Mouse (Mus musculus) 416B (cell line): Measurements from ENCODE around the gene Nrf1.

Experiments used
- DNase-seq: peaks from one replicate; pipeline ENCODE4 v3.0.0; 2011; ENCODE audit warnings: low read depth

The Nrf1 gene

DNA sequence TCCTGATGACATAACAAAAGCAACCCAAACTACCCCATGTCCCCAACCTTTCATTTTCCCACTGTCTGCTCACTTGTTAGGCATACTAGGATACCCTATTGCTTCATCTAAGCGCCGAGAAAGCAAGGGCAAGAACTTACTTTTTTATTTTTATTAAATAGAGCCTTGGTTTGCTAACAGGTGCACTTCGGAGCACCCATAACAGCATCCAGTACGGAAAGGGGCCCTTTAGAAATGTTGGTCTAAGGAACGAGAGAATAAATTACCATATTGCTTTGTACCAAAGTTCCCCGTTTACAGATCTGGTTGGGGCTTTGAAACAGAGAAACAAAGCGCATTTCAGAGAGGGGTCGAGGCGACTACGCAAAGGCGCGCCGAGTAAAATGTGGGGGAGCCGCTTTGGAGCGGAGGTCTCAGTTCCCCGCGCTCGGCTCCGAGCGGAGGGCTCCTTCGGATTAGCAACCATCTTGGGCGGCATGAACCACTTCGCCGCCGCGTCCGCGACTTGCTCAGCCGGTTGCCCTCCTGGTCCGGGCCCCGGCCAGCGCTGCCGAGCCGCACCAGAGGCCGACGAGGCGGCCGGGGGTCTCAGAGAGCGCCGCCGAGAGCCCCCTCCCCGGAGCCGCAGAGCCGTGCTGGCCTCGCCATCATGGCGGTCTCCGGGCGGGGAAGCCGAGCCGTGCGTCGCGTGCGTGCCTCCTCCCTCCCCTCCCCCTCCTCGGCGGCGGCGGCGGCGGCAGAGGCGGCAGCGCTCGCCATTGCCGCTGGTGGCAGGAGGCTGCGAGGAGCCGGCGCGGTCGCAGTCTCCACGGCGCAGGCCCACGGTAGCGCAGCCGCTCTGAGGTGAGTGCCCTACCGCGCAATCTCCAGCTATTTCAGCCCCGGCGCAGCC lies at the start of gene Nrf1:
TSS of gene Nrf1 (plus strand) at position 718 of the 892 bp plus-strand sequence.
- DNase-seq: peak; percentile 84

GRCm38 (mm10) chr6:29998140-29998539 lies 49.6 kb upstream of the Nrf1 start:
- DNase-seq: no peak

GRCm38 (mm10) chr6:29998771-29999170 lies 49.0 kb upstream of the Nrf1 start:
- DNase-seq: no peak

DNA sequence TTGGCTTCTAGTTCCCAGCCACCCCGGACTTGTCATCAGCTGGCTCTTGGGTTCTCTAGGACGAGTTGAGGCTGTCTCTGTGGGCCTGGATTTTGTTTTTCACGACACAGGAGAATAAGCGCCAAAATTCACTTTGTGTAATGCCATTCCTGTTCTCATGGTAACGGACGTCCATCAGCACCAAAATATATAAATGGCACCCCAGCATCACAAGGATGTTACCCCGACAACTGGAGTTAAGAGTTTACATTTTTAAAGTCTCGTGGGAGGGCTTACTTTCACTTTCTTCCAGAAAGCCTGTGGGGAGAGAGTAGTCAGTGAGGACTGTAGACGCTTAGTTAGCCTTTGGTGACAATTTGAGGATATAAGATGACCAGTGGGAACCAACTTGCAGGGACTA lies 45.2 kb upstream of the Nrf1 start:
- DNase-seq: no peak

GRCm38 (mm10) chr6:30005851-30006250 lies 41.9 kb upstream of the Nrf1 start:
- no peak for DNase-seq

DNA sequence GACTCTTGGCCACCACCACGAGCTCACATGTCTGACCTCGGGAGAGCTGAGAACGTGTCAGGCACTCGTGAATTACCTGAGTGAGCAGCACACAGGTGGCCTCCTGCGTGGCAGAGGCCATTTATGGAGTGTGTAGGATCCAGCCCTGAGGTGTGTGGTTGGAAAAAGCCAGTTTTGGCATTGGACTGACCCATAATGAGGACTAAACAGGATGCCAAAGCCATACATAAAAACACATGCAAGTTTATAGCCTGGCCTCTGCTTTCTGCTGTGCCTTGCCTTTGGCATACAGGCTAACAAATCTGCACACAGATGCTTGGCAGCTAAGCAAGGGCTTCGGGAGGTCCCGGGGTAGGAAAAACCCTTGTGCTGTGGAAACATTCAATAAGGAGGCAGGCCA lies 38.6 kb upstream of the Nrf1 start:
- DNase-seq: no peak

- no peak for DNase-seq
Observed at GRCm38 (mm10) chr6:30013520-30013919, 34.3 kb upstream of the Nrf1 start.

- no peak for DNase-seq
Observed at GRCm38 (mm10) chr6:30014187-30014864, 33.5 kb upstream of the Nrf1 start.

DNA sequence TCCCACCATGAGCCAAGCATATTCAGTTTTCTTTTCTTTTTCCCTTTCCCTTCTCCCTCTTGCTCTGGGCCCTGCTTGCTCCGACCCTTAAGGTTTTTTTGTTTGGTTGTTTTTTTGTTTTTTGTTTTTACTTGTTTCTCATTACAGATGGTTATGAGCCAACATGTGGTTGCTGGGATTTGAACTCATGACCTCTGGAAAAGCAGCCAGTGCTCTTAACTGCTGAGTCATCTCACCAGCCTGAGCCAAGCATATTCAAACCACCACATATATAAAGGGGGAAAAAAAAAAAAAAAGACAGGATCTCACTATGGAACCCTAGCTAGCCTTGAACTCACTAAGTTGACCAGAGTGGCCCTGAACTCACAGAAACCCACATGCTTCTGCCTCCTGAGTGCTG lies 26.5 kb upstream of the Nrf1 start:
- no peak for DNase-seq

- peak; percentile 36 for DNase-seq
Observed at GRCm38 (mm10) chr6:30021656-30022055, 26.1 kb upstream of the Nrf1 start.

GRCm38 (mm10) chr6:30026799-30027198 lies 21.0 kb upstream of the Nrf1 start:
- no peak for DNase-seq

- peak; percentile 36 for DNase-seq
Observed at GRCm38 (mm10) chr6:30028358-30028757, 19.4 kb upstream of the Nrf1 start.

DNA sequence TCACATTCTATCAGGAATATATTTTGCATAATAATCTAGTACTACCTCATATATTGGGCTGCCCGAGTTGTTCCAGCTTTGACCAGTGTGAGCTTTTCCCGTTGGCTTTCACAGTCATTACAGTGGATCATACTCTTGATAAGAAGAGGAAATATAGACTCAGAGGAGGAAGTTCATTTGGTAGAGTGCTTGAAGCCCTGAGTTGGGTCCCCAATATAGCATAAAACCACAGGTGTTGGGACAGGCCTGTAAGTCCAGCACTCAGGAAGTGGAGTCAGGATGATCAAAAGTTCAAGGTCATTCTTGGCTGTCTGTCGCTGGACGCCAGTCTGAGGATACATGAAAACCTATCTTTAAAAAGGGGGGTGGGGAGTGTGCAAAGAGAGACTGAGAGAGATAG lies 12.7 kb upstream of the Nrf1 start:
- peak; percentile 94 for DNase-seq

GRCm38 (mm10) chr6:30041498-30041897 lies 6.3 kb upstream of the Nrf1 start:
- DNase-seq: peak; percentile 58

- peak; percentile 92 for DNase-seq
Observed at GRCm38 (mm10) chr6:30042483-30042882, 5.3 kb upstream of the Nrf1 start.

DNA sequence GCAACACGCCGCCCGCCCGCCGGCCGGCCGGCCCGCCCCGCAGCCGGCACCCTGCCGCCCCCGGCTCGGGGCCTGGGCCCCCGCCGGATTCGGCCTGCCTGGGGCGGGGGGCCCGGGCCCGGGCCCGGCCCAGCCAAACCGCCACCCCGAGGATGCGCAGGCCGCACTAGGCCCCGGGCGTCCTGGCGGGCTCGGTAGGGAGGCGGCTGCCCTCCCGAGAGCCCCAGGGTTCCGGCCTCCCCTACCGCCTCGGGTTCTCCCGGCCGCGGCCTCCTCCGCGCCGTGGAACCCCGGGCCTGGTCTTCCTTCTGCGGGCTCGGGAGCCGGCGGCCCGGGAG lies 344 bp downstream of the Nrf1 start:
- no peak for DNase-seq

DNA sequence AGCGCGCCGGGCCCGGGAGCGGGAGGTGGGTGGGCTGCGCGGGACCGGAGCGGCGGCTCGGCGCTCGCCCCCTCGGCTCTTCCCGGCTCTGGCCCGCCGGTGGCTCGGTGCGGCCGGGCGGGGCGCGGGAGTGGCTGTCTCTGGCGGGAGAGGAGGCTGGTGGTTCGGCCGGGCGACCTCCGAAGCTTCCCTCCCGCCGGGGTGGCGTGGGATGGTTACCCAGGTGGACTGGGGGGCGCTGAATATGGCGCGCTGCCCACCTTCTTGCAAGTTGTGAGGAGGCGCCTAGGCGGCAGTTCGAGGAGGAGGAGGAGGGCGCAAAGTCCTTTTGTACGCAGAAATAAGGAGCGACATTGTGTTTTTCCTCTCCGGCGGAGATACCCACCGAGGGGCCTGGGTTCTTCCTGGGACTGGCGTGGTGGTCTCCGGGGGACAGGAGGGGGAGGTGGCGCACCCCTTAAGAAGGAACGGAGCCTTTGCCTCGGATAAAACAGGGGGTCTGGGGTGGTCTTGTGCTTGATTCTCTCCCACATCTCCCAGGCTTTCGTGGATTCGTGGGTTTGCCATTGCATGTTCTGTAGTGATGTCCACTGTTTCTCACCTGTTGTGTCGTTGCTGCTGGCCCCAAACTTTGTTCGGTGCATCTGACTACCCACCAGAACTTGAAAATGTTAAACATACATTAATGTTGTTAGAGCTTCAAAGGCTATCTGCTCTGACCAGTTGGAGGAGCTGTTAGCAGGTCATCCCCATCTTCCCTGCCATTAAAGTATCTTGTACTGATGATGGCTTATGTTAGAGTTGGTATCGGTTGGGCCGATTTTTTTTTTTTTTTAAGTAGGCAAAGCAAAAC lies 939 bp downstream of the Nrf1 start:
- DNase-seq: peak; percentile 75

DNA sequence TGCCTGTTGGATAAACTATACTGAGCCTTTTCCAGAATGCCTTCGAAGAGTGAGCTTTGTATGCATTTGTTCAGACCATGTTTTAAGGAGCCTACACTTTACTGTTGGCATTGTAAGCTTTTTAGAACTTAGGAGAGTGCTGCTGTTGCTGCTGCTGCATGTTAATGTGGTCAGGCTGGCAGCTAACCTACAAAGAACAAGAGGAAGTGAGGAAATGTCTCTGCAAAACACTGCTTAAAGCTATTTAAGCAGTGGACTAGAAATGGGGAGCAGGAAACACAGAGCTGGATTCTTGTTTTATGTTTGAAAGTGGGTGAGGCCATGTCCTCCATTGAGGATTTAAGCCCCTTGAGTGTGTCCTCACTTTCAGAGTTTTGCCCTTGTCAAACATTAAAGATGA lies 5.3 kb downstream of the Nrf1 start:
- peak; percentile 79 for DNase-seq

GRCm38 (mm10) chr6:30062544-30062943 lies 14.8 kb downstream of the Nrf1 start:
- DNase-seq: no peak

GRCm38 (mm10) chr6:30065369-30065768 lies 17.6 kb downstream of the Nrf1 start:
- DNase-seq: no peak

- no peak for DNase-seq
Observed at GRCm38 (mm10) chr6:30066746-30067145, 19.0 kb downstream of the Nrf1 start.

- DNase-seq: peak; percentile 36
Observed at GRCm38 (mm10) chr6:30072476-30072875, 24.7 kb downstream of the Nrf1 start.
